Mouse (Mus musculus) E14TG2a.4 (cell line): Measurements from ENCODE around the gene Gm17359.

Source experiments
- CTCF ChIP-seq: conservative IDR thresholded peaks from 2 replicates; pipeline ENCODE4 v1.5.1; 2014; ENCODE audit warnings: low read length
- NANOG ChIP-seq: IDR thresholded peaks from 2 replicates; pipeline ENCODE4 v1.6.1; 2014; ENCODE audit warnings: borderline replicate concordance, low read length, mixed read lengths
- POU5F1 ChIP-seq: IDR thresholded peaks from 2 replicates; pipeline ENCODE4 v1.6.1; 2014; ENCODE audit warnings: low read length, borderline replicate concordance

- TF ChIP-seq CTCF: no peak
- TF ChIP-seq POU5F1: no peak
- no peak for TF ChIP-seq NANOG
Measured at GRCm38 (mm10) chr3:79329691-79330315, 6.7 kb upstream of the Gm17359 start.
